Mouse (Mus musculus) neutrophil, adult 5-6 weeks (primary cell): ENCODE measurements at regions not wholly inside any gene's neighbourhood (a gene's known extent, or its start where the extent isn't known, plus 50 kb on each side); places are given as distances from the start of the nearest gene placed in this dataset.

ENCODE experiments used
- ATAC-seq: fragments of 151-379, 151-347 bp; 2 replicates; pipeline ENCODE4 v1.8.0; 2017; ENCODE audit warnings: mild to moderate bottlenecking, moderate TSS enrichment; ENCODE audit not compliant: insufficient number of reproducible peaks, poor library complexity, low FRiP score, severe bottlenecking; ENCODE audit errors: extremely low read depth

DNA sequence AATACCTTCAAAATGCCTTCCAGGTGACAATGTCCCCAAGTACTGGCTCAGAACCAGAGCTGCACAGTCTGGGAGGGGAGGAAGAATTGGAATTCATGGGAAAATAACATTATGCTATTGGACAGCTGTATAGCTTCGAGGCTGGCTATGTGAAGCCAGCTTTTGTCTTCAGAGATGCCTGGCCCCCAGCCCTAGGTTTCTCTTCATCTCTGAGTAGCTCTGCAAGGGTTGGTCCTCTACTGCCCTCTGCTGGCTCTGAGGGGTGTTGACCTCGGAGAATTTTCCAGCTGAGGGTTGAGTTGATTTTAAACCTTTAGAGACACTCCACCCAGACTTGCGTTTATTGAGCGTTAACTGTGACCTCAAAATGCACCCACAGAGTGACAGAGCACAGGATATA is 63.3 kb upstream of the Bace2 start:
- ATAC-seq: peak; percentile 46; the same call in 1 of the 2 replicates

DNA sequence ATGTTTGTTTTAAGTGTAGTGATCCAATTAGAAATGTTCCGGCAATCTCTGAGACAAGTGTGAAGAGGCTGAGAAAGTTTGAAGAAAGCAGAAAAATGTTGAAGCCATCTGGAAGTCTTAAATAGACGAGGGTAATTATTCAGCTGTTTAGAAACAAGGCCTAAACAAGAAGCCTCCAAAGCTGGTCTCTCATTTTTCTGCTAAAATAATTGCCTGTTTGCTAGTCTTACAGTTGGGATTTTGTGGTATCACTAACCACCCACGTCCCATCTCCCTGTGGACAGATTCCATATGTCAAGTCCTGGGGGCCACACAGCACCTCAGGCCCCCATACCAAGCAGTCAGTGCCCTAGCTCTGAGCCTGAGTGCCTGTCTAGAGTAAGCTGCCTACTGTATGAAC is 59.4 kb upstream of the Bace2 start:
- ATAC-seq: no peak

DNA sequence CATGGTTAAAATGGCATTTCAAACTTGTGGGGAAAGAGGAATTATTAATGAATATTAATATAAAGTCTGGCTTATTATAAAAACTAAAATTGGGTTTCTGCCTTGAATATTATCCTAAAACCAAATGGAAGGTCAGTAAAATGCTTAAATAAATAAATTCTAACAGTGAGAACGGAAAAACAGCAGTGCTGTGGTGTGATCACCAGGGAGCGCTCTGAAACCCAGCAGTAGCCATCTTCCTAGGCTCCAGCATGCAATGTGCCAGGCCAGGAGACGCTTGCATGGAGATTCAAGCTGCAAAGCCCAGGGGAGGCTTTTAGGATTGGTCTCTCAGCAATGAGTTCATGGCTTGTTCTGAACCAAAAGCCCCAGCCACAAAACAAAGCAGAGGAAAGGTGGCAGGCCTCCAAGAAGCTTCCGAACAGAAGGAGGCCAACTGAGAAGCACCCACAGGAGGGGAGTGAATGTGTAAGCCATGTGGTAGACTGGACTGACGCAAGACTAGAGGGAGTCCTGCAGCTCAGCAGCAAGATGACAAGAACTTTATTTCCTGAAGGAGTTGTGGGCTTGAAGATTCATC is 52.3 kb upstream of the Bace2 start:
- ATAC-seq: no peak
